Mouse (Mus musculus): ENCODE measurements around the gene Gm21760. TPM values are rescaled to one million over a fixed set of nuclear protein-coding genes. Genes with fewer than 3 reads are reported as not detected.
"Not testable (repeated sequence)": the region's sequence is repeated elsewhere in the genome, so short reads cannot be mapped to it uniquely, and the experiment has no call there.

Gm21760 gene
- polyA plus RNA-seq (2012; rRNA removed) = not detected in 2 replicates

DNA sequence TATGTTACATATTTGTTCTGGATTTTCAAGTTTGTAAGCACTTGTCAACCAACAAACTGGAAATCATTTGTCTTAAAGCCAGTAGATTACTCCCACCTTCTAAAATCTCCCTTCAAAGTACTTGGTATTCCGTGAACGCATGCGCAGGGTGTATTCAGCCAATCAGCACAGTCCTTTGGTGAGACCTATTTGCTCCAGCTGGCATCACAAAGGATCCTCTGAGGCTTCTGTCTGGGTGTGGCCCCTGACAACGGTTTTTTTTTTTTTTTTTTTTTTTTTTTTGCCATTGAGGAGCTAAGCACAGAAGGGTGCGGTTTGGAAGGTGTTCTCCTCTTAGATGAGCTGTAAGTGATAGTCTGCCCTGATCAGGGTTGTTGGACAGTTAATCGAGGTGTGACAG lies at the start of gene Gm21760:
Gene Gm21760 (plus strand): TSS at position 301 of the 400 bp plus-strand sequence.
- H3K27me3 ChIP-seq (ENCODE audit: control insufficient read depth, insufficient read depth, low read length); DNase-seq: not testable (repeated sequence)
- WGBS = no CpG with 5 or more reads among the region's 6 CpGs

More for the DNA sequence above, at the start of gene Gm21760:
- H3K4me1 ChIP-seq (ENCODE audit: control insufficient read depth, insufficient read depth, low read length); H3K27ac ChIP-seq (ENCODE audit: insufficient read depth, low read length); H3K4me3 ChIP-seq (replicated peaks; ENCODE audit: insufficient read depth, low read depth, low read length): not testable (repeated sequence)

Measured in cerebellum, adult 2 months (tissue).